Mouse (Mus musculus) heart, adult 11 months (tissue): Measurements from ENCODE around the gene Ccdc8.

Source experiments
- DNase-seq: peaks from one replicate; pipeline ENCODE4 v3.0.0; 2022

Gene Ccdc8

DNA sequence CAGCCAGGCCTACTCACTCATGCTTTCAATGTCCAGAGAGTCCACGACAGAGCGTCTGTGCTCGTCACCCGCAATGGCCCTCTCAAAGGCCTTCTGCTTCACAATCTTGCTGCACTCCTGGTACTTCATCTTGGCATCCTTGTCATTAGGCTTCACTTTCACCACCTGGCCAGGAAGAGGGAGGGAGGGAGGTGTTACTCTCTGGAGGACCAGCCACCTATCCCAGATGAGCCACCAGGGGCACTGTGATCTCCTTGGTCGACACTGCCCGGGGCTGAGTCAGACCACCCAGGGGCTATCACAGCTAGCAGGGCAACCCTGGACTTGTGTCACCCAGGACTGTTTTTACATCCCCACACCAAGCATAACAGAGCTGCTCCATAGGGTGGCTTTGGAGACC, 22.9 kb downstream of the Ccdc8 start:
- DNase-seq: no peak

DNA sequence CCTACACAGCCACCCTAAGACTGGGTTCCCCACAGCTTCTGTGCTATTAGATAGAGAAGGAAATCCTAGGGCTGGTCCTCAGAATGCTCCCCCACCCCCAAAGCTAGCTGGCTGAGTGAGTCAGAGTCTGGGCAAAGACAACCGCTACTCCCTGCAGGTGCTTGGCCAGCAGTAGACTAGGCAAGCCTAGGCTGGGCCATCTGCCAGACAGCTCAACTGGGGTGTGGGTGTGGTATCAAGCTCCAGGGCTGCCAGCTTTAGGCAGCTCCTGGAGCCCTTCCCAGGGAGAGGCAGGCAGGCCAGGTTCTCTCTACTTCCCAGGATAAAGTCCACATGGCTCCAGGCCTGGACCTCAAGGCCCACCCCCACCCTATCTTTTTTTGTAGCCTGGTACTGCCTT, 24.5 kb downstream of the Ccdc8 start:
- DNase-seq: peak; percentile 99

DNA sequence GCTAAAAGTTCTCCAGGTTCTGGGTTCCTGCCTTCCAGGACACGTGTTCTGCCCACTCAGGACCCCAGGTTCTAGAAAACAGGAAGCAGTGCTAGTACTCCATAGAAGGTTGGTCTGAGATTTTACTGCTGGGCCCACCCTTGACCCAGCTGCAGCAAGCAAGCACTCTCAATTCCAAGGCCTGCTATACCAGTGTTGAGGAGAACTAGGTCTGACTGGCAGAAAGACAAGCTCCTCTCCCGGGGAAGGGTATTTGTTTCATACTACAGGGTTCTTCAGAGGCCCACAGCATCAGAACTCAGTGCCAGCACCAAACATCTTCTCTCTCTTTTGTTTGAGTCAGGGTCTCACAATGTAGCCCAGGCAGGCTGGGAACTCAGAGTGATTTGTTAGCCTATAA, 25.4 kb downstream of the Ccdc8 start:
- DNase-seq: no peak

DNA sequence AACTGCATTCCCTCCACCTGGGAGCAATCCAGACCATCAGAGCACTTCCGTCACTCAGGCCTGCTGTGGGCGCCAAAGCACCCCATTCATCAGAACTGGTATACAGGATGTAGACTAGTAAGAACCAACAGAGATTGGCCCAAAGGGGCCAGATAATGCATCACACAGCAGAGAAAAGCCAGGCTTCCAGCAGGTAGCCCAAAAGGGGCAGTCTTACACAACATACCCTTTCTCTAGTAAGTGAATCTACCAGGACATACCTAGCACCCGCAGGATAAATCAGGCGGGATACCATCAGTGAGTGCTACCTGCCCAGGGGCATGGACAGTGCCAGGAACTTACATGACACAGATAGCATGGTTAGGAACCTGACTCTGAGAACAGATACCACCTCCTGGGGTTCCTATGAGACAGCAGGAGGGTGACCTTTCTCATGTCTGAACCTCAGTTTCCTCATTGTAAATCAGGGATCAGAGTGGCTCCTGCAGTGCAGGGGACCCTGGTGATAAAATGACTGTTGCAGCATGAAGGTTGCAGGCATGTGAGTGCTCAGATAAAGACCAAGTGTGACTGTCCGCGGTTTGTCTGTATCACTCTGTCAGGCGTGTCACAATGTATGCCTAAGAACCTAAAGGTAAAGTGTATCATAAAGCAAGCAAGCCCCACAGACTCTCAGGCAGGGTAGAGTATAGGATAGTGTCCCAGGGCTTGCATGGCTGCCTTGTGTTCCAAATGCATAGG, 27.1 kb downstream of the Ccdc8 start:
- no peak for DNase-seq

DNA sequence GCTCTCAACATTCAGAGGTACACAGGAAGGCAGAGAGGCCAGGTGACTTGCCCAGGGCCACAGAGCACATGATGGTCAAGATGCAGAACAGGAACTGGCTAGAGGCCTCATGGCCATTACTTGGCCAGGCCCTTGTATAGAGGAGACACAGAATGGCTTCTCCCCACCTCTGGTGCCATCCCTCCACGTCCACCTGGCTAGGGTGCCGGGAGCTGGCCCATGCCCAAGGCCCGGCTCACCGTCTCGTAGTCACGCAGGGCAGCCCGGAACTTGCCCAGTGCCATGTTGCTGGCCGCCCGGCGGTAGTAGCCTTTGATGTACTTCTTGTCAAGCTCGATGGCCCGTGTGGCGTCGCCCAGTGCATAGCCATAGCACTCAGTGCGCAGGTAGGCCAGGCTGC, 29.7 kb downstream of the Ccdc8 start:
- no peak for DNase-seq

DNA sequence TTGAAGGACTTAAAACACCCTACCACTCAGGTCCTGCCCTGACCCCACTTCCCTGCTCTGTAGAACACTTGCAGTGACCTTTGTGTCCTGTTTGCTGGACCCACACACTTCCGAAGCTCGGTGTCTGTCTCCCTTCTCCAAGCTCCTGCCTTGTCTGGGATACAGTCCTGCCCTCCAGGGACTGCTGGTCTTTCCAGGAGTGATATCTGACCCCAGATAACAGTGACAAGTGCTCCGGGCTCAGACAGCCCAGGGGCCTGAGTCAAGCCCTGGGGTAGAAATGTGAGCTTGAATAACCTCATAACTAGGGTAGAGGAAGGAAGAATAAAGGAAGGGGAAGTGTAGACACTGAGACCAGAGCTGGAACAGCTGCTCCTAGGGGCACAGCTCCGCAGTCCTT, 31.2 kb downstream of the Ccdc8 start:
- DNase-seq: peak; percentile 94

DNA sequence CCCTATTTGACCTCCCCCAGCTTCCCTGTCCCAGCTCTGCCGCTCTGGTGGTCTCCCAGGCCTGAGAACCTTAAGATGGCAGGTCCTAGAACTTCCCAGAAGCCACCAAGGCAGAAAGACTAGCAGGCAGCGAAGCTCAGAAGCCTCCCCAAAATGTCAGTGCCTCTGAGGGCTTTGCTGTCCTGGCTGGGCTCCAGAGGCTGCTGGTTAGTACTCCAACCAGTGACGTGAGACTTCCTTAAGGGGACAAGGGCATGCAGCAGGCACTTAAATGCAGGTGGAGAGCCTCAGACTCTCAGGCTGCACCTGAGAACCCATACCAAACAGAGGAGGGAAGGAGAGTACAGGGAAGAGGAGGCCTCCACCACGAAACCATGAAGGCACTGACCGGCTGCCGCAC, 31.6 kb downstream of the Ccdc8 start:
- no peak for DNase-seq

DNA sequence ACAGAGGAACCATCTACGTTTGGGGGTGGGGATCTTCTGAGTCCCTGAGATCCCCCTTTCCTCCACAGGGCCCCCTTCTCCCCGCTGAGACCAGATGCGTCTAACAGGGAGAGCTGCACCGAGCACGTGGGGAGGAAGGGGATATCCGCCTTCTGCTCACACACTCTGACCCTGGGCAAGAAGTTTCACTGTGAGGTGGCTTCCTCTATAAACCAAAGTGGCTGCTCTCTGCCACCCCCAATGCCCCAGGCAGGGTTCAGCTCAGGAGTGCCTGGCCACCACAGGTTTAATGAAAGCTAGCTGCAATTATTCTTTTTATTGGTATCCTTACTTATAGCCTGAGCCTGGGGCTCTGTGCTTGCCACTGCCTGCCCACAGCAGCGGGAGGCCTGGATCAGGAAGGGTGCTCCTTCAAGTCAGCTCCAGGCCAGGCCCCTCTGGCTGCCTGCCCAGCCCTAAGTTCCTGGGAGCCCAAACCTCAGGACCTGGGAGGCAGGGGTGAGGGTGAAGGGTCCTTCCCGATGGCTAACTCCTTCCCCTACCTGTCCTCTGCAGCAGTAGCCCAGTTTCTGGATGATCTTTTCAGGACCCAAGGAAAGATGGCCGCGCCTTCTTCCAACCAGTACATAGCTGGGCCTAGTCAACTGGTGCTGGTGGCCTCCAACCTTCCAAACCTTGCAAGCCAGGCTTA, 32.5 kb downstream of the Ccdc8 start:
- DNase-seq: peak; percentile 97

DNA sequence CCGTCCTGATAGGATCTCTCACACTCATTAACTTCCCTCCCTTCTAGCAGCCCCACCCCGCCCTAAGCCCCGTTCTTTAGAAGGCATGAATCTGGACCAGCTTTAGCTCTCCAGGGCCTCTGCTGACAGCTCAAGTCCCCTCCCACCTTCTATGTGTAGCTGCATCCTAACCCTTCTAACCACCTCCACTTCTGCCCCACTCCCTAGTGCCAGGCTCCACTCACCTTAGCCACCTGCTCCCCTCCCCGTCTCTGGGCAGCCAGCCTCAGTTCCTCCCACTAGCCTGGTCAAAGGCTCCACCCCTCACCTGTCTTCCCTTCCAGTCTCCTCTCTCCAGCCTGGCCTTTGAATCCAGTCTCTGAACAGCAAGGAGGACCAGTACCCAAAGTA, 33.0 kb downstream of the Ccdc8 start:
- no peak for DNase-seq

DNA sequence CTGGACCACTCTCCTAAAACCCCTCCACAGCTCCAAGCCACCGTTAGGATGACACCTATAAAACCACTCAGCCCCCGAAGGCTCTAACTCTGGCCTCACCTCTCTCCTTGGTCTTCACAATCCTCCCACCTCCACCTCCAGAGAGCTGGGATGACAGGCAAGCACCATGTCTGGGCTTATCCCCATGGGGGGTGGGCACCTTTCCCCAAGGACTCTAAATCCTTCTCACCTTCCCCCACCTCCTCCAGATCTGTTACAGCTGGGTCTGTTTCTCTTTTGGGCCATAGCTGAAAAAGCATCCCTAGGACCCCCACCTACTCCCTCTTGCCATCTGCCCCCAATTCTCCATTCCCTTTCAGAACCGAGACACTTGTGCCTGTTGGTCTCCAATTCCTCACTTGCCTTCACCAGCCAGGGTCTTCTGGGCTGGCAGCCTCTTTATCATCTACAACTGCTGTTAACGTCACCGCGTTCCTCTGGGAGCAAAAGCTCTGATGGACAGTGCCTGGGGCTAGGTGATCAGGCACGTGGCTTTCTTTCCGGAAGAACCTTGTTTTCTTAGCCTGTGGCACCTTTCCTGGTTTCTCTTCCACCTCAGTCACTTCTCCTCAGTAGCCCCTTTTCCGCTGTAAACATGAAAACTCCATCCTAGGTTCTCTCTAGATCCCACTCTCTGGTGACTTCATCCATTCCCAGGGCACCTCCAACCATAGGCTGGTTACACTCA, 33.6 kb downstream of the Ccdc8 start:
- no peak for DNase-seq

DNA sequence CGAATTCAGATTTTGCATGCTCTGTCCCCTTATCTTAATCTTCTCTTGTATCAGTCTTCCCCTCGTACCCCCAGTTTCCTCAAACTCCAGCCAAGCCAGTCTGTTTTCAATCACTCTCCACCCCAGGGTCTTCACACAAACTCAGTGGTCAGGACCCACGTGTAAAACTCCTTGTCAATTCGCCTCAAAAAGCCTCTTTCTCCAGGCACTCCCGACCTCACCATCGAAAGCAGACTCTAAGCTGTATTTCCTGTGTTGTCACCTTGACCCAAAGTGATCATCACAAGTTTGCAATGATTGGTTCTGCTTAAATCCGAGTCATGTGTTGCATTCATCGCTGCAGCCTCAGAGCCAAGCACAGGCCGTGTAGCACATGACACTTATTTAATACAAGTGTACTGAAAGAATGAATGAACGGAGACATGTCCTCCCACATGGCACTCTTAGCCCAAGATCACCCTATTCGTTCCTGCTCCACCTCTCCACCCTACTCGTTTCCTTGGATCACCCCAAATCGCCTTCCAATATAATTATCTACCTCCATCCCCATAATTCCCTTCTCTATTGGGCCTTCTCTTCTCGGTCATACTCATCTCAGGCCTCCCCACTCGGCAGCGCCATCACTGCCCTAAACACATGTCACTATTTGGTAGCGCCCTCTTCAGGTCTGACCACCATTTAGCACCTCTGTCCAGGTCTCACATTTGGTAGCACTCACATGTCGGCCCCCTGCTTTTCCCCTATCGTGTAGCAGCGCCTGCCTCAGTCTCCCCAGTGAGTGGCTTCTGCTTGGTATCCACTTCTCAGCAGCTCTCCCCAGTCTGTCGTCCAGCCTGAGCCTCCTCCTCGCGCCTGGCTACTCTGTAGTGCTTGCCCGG, 34.4 kb downstream of the Ccdc8 start:
- no peak for DNase-seq

DNA sequence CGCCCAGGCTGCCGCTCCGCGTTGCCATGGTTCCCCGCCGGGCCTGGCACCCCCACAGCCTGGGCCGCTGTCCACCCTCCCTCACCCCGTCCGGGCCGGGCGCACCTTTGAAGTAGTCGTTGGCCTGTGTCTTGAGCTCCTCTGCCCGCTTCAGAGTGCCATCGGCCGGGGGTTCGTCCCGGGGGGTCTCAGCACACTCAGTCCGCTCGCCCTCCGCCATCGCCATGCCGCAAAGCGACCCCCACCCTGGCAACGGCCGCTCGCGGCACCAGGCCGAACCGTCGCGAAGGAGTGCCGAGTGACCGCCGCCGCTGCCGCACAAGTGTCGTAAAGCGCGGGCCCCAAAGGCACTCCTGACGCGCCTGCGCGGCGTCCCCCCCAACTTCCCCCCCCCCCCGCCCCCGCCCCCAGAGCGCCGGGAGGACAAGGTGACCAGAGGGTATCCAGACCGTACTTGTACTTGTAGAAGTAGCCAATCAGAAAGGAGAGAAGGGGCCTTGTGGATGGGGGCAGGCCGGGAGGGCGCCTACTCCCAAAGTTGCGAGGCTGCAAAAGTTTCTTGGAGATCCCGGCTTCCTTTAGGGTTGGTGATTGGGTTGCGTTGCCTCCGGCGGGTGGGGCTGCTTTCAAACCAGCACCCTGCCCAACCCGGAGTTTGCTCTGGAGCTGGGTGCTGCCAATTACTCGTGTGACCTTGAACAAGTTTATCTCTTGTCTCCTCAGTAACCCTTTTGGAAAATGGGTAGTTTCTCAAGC, 35.3 kb downstream of the Ccdc8 start, which contains the start of gene Ppp5c:
Gene Ppp5c, minus strand, starts transcription at position 337 of the 756 bp plus-strand sequence.
- DNase-seq: peak; percentile 99

DNA sequence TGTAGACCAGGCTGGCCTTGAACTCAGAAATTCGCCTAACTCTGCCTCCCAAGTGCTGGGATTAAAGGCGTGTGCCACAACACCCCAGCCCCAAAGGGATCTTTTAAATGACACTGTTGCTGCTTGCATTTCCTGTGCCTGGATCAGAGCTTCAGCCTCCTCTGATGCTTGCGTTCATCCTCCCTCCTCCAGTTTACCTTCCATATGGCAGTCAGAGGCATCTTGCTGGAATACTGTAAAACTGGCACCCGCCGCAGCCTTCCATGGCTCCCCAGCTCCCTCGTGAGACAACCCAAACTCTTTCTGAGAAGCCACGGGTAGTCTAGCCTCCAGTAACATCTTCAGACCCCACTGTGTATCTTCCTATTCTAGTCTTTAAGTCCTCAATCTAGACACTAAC, 36.4 kb downstream of the Ccdc8 start:
- peak; percentile 83 for DNase-seq

DNA sequence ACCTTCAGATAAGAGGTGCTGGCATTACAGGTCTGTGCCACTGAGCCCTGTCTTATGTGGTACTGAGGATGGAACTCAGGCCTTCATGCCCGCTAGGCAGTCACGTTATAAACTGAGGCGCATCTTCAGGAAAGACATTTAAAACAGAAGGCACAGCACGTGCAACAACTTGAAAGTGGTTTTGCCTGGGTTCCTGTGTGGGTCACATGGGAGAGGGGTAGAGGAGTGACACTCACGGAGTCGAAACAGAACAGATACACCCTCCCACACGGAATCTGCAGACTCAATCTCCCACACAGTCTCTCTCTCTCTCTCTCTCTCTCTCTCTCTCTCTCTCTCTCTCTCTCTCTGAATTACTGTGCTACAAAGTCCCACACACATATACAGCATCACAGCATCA, 37.7 kb downstream of the Ccdc8 start:
- no peak for DNase-seq

DNA sequence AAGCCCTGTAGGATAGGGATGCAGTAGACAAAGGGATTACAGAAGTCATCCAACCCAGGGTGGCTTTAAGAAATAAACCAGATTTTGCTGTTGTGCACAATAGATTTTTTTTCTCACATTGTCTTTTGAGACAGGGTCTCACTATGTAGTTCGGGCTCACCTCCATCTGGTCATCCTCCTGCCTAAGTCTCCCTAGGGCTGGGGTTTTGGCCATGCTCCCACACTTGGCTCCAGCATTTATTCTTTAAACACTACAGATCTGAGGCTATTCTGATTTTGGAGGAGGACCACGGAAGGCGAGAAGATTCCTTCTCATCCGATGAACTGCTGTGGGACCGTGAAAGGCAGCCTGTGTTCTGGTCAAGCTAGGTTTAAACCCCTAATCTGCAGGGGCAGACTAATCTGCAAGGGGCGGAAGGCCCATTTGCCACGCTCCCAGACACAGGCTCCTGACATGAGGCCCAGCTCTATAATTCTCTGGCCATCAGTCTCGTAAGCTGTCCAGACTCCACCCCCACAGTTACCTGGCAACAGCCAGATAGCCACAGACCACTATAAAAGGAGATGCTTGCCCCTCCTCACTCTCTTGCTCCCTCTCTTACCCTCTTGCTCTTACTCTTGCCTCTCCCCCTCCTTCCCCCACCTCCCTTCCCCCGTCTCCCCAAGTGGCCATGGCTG, 45.6 kb downstream of the Ccdc8 start:
- DNase-seq: no peak

DNA sequence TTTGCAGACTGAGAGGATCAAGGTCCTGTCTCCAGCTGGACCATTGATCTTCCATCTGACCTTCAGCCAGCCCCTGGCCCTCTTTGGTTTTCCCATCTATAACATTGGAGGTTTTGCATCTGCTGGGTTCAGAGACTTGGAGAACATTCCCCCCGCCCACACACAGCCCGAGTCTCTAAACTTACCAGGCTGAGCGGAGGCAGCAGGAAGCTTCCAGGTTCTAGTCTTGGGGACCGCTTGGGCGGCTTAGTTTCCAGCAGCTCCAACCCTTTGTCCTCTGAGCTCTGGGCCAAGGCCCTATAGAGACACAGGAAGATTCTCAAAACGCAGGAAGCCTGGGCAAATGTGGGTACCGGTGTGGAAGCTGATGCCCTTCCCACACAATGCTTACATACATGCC, 46.9 kb downstream of the Ccdc8 start:
- no peak for DNase-seq

DNA sequence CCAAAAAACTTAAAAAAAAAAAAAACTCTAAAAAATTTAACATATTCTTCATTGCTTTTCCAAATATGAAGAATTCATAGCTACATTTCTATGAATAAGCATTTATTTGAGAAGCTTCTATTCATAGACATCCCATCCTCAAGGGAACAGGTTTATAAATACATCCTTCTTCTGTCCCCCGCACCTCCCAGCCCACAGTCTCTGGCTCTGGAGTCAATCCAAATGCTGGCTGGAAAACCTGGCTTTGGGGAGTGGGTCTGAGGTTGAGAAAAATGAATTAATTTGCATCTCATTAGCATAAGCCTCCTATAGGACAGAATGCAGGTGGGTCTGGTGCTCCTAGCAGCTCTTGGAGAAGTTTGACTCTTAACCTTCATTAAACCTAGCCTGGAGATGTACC, 53.2 kb downstream of the Ccdc8 start:
- peak; percentile 68 for DNase-seq
